Mouse (Mus musculus) cerebellum, adult 9-11 months (tissue): ENCODE measurements around the gene Zfp213.
"Not testable (repeated sequence)": the region's sequence is repeated elsewhere in the genome, so short reads cannot be mapped to it uniquely, and the experiment has no call there.

ENCODE experiments used
- DNase-seq: peaks from one replicate; pipeline ENCODE4 v3.0.0; 2022

Zfp213 gene

GRCm38 (mm10) chr17:23563595-23564367 is at the start of gene Zfp213:
Gene Zfp213, minus strand, starts transcription at chr17:23564238.
- DNase-seq, result peak; percentile 97

- DNase-seq, result peak; percentile 80
Measured at GRCm38 (mm10) chr17:23610361-23610800, 46.3 kb upstream of the Zfp213 start.

- DNase-seq, result peak; percentile 76
Measured at GRCm38 (mm10) chr17:23609612-23610011, 45.6 kb upstream of the Zfp213 start.

GRCm38 (mm10) chr17:23605220-23605619 is 41.2 kb upstream of the Zfp213 start:
- no peak for DNase-seq

GRCm38 (mm10) chr17:23604394-23604793 is 40.4 kb upstream of the Zfp213 start:
- DNase-seq, result no peak

- no peak for DNase-seq
Measured at GRCm38 (mm10) chr17:23603542-23603941, 39.5 kb upstream of the Zfp213 start.

GRCm38 (mm10) chr17:23603077-23603476 is 39.0 kb upstream of the Zfp213 start:
- no peak for DNase-seq

GRCm38 (mm10) chr17:23601836-23602585 is 38.0 kb upstream of the Zfp213 start:
- DNase-seq, result no peak

- no peak for DNase-seq
Measured at GRCm38 (mm10) chr17:23600641-23601622, 36.9 kb upstream of the Zfp213 start, which contains the start of gene Zscan10. Gene Zscan10, plus strand, starts transcription at chr17:23600856.

GRCm38 (mm10) chr17:23599605-23600063 is 35.6 kb upstream of the Zfp213 start:
- no peak for DNase-seq

GRCm38 (mm10) chr17:23598582-23599552 is 34.8 kb upstream of the Zfp213 start, which contains the start of gene Zfp13:
Gene Zfp13, minus strand, starts transcription at chr17:23599487.
- DNase-seq, result peak; percentile 82

GRCm38 (mm10) chr17:23595139-23595538 is 31.1 kb upstream of the Zfp213 start:
- DNase-seq, result not testable (repeated sequence)

GRCm38 (mm10) chr17:23592926-23593300 is 28.9 kb upstream of the Zfp213 start:
- no peak for DNase-seq

- peak; percentile 99 for DNase-seq
Measured at GRCm38 (mm10) chr17:23592208-23592925, 28.3 kb upstream of the Zfp213 start.

- no peak for DNase-seq
Measured at GRCm38 (mm10) chr17:23587253-23587652, 23.2 kb upstream of the Zfp213 start.

GRCm38 (mm10) chr17:23585721-23586491 is 21.9 kb upstream of the Zfp213 start:
- peak; percentile 80 for DNase-seq

GRCm38 (mm10) chr17:23584786-23585185 is 20.7 kb upstream of the Zfp213 start:
- DNase-seq, result no peak

- DNase-seq, result no peak
Measured at GRCm38 (mm10) chr17:23575951-23576552, 12.0 kb upstream of the Zfp213 start.

GRCm38 (mm10) chr17:23574130-23574529 is 10.1 kb upstream of the Zfp213 start:
- no peak for DNase-seq
